Mouse (Mus musculus): ENCODE results near the gene Ccpg1os.
A peak's percentile ranks its signal among the peaks of the same experiment; 100 is the strongest.

- peak; percentile 46 for TF ChIP-seq CTCF (IDR thresholded peaks at IDR 0.05)
- TF ChIP-seq EP300 (IDR thresholded peaks at IDR 0.05): no peak
Measured at GRCm38 (mm10) chr9:72985250-72986220, at the start of gene Ccpg1os, which contains the start of gene Ccpg1.

All from lung, postnatal 0 days (tissue).